Mouse (Mus musculus): ENCODE results near the gene Ubac2.

GRCm38 (mm10) chr14:121951399-121952045, 73.1 kb downstream of the Ubac2 start:
- TF ChIP-seq CTCF (IDR thresholded peaks at IDR 0.05; ENCODE audit: low read depth, low read length) (no peak), TAL1 (conservative IDR thresholded peaks at IDR 0.05; ENCODE audit: low read depth, low read length) (0 out of 2 replicates have a peak, but pooled peaks have one; percentile 4), POLR2AphosphoS5 (IDR thresholded peaks at IDR 0.05; ENCODE audit: insufficient replicate concordance, low read depth, low read length) (no peak)
